Mouse (Mus musculus) neural tube, embryonic 15.5 days (tissue): ENCODE measurements at regions not wholly inside any gene's neighbourhood (a gene's known extent, or its start where the extent isn't known, plus 50 kb on each side); places are given as distances from the start of the nearest gene placed in this dataset.

Experiments used
- ATAC-seq: fragments of 200-750 bp; cut with Nextera tagmentation; 2 replicates; pipeline ENCODE4 v1.8.0; 2017; ENCODE audit warnings: mild to moderate bottlenecking, moderate TSS enrichment, moderate library complexity; ENCODE audit not compliant: low FRiP score
- H3K27ac ChIP-seq: fragments of 300-500 bp; sonication (generic); replicated peaks from 2 replicates; pipeline ENCODE4 v1.5.1; 2015; ENCODE audit warnings: mild to moderate bottlenecking, inconsistent platforms
- H3K27me3 ChIP-seq: fragments of 300-500 bp; sonication (generic); replicated peaks from 2 replicates; pipeline ENCODE4 v1.6.1; 2015; ENCODE audit warnings: inconsistent platforms
- H3K36me3 ChIP-seq: fragments of 300-500 bp; sonication (generic); 2 replicates; pipeline ENCODE4 v1.6.1; 2015; ENCODE audit warnings: inconsistent platforms
- H3K4me1 ChIP-seq: fragments of 300-500 bp; sonication (generic); 2 replicates; pipeline ENCODE4 v1.6.1; 2015; ENCODE audit warnings: inconsistent platforms
- H3K4me2 ChIP-seq: fragments of 300-500 bp; sonication (generic); 2 replicates; pipeline ENCODE4 v1.6.1; 2015; ENCODE audit warnings: inconsistent platforms, mild to moderate bottlenecking, moderate library complexity
- H3K4me3 ChIP-seq: fragments of 300-500 bp; sonication (generic); replicated peaks from 2 replicates; pipeline ENCODE4 v1.5.1; 2015; ENCODE audit warnings: mild to moderate bottlenecking, inconsistent platforms
- H3K9ac ChIP-seq: fragments of 300-500 bp; sonication (generic); replicated peaks from 2 replicates; pipeline ENCODE4 v1.6.1; 2015; ENCODE audit warnings: mild to moderate bottlenecking, inconsistent platforms
- H3K9me3 ChIP-seq: fragments of 300-500 bp; sonication (generic); replicated peaks from 2 replicates; pipeline ENCODE4 v1.6.1; 2016; ENCODE audit warnings: inconsistent platforms
- WGBS: fragments of 180-500 bp; shearing (Covaris S2); methylation state at CpG from one replicate; pipeline ENCODE4 v1.1.7; 2015; ENCODE audit warnings: mixed read lengths; 5-methylcytosine and 5-hydroxymethylcytosine counted together

DNA sequence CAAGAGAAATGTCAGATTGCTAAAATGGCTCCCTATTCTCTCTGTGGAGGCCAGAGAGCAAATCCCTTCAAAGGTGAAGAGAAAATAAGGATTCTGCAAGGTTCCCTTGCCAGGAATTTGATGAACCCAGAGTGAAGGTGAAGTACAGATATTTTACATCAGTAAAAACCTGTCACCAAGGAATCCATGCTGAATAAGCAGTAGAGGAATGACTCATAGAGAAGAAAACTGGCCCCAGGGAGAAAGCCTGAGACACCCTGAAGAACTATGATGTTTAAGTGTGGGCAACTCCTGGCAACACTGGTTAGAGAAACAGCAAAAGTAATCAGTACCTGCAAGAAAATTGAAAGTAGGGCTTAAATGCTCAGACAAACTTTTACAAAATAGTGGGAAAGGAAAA, 1292.1 kb upstream of the Lrrc6 start:
- no peaks in the 10 kb centered on the region for H3K27me3 ChIP-seq
- H3K4me2 ChIP-seq, result no peak overlapping the region
- no peak overlapping the region for H3K27ac ChIP-seq
- H3K9ac ChIP-seq, result no peak overlapping the region
- H3K4me1 ChIP-seq, result peaks cover 3% of the 10 kb centered on the region; the same call in 1 of the 2 replicates
- H3K36me3 ChIP-seq, result no peaks in the 10 kb centered on the region
- ATAC-seq, result no peak
- no peak overlapping the region for H3K4me3 ChIP-seq
- H3K9me3 ChIP-seq, result no peaks in the 10 kb centered on the region

DNA sequence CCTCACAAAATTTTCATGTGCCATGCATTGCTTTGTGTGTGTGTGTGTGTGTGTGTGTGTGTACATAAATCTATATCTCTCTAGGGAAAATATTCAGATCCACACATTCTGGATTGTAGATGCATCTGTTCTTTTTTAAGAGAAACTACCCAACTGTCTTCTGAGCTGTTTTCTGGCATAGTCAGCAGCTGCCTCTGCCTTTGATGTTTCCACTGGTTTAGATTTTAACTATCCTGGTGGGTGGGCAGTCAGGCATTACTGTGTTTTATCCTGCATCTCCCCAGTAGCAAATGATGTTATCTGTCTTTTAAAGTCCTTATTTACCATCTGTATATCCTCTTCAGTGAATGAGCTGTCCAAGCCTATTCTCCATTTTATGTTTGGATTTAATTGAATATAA, 1287.9 kb upstream of the Lrrc6 start:
- ATAC-seq, result no peak
- Histone ChIP-seq H3K27me3 (no peaks in the 10 kb centered on the region), H3K27ac (no peak overlapping the region), H3K4me2 (no peak overlapping the region), H3K4me1 (peaks cover 3% of the 10 kb centered on the region; the same call in 1 of the 2 replicates), H3K36me3 (no peaks in the 10 kb centered on the region), H3K4me3 (no peak overlapping the region), H3K9me3 (no peaks in the 10 kb centered on the region), H3K9ac (no peak overlapping the region)

DNA sequence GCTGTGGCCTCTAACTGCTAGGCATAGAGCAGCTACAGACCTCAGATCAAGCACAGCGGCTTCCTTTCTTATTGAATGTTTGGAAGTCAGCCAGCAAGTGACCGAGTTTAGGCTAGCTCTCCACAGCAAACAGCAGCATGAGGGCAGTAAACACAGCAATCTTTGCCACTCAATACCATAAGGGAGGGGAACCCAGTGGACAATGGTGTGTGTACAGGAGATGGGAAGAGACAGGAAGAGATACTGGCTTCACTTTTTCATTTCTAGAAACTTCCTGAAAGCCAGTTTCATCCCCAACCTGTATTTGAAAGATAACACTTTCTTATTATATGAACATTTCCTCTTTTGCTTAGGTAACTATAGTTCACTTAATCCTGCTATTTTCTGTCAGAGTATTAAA, 1284.9 kb upstream of the Lrrc6 start:
- Histone ChIP-seq H3K9me3 (no peaks in the 10 kb centered on the region), H3K4me2 (no peak overlapping the region), H3K4me3 (no peak overlapping the region), H3K27me3 (no peaks in the 10 kb centered on the region), H3K27ac (no peak overlapping the region), H3K4me1 (peaks cover 3% of the 10 kb centered on the region; the same call in 1 of the 2 replicates), H3K36me3 (no peaks in the 10 kb centered on the region), H3K9ac (no peak overlapping the region)
- 41% methylated on average over 2 of the region's 2 CpGs for WGBS
- no peak for ATAC-seq

GRCm38 (mm10) chr15:67783754-67784153, 1283.0 kb upstream of the Lrrc6 start:
- 83% methylated on average over 1 of the region's 1 CpGs for WGBS
- Histone ChIP-seq H3K9me3 (no peaks in the 10 kb centered on the region), H3K27me3 (no peaks in the 10 kb centered on the region), H3K36me3 (no peaks in the 10 kb centered on the region), H3K4me3 (no peak overlapping the region), H3K27ac (no peak overlapping the region), H3K9ac (no peak overlapping the region), H3K4me2 (no peak overlapping the region), H3K4me1 (peaks cover 3% of the 10 kb centered on the region; the same call in 1 of the 2 replicates)
- no peak for ATAC-seq

- no peaks in the 10 kb centered on the region for H3K9me3 ChIP-seq
- no peaks in the 10 kb centered on the region for H3K36me3 ChIP-seq
- H3K27ac ChIP-seq, result no peak overlapping the region
- WGBS, result 53% methylated on average over 4 of the region's 4 CpGs
- H3K4me2 ChIP-seq, result no peak overlapping the region
- no peaks in the 10 kb centered on the region for H3K4me1 ChIP-seq
- H3K4me3 ChIP-seq, result no peak overlapping the region
- no peak for ATAC-seq
- no peak overlapping the region for H3K9ac ChIP-seq
- no peaks in the 10 kb centered on the region for H3K27me3 ChIP-seq
Observed at GRCm38 (mm10) chr15:67782505-67782904, 1281.8 kb upstream of the Lrrc6 start.

DNA sequence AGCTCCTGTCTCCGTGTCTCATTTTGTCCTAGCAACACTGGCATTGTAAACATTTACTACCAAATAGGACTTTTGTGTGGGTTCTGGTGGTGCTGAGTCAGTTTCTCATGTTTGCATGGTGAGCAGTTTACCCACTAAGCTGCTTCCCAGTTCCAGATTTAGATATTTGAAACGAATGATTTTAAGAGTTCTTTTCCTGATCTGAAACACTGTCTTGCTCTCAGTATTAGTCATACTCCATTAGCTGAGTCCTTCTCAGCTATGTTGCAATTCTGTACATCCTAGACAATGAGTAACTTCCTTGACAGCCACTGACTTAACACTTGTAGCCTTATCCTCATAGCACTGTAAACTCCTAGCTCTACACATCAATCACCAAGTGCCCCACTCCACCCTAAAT, 1280.1 kb upstream of the Lrrc6 start:
- H3K4me3 ChIP-seq, result no peak overlapping the region
- WGBS, result 77% methylated on average over 2 of the region's 2 CpGs

GRCm38 (mm10) chr15:67767624-67768023, 1266.9 kb upstream of the Lrrc6 start:
- ATAC-seq, result no peak
- H3K9ac ChIP-seq, result no peak overlapping the region
- H3K36me3 ChIP-seq, result no peaks in the 10 kb centered on the region
- no peaks in the 10 kb centered on the region for H3K9me3 ChIP-seq
- H3K4me2 ChIP-seq, result no peak overlapping the region
- WGBS, result 64% methylated on average over 3 of the region's 3 CpGs
- H3K4me1 ChIP-seq, result no peaks in the 10 kb centered on the region
- no peak overlapping the region for H3K4me3 ChIP-seq
- H3K27ac ChIP-seq, result no peak overlapping the region
- no peaks in the 10 kb centered on the region for H3K27me3 ChIP-seq

More for the DNA sequence above, 1280.1 kb upstream of the Lrrc6 start:
- ATAC-seq, result no peak
- no peak overlapping the region for H3K27ac ChIP-seq
- H3K9ac ChIP-seq, result no peak overlapping the region
- H3K36me3 ChIP-seq, result no peaks in the 10 kb centered on the region
- H3K27me3 ChIP-seq, result no peaks in the 10 kb centered on the region
- H3K4me1 ChIP-seq, result no peaks in the 10 kb centered on the region
- H3K9me3 ChIP-seq, result no peaks in the 10 kb centered on the region
- no peak overlapping the region for H3K4me2 ChIP-seq

GRCm38 (mm10) chr15:67759221-67759620, 1258.5 kb upstream of the Lrrc6 start:
- Histone ChIP-seq H3K27me3 (no peaks in the 10 kb centered on the region), H3K36me3 (no peaks in the 10 kb centered on the region), H3K4me1 (no peaks in the 10 kb centered on the region), H3K9ac (no peak overlapping the region), H3K27ac (no peak overlapping the region), H3K9me3 (no peaks in the 10 kb centered on the region), H3K4me3 (no peak overlapping the region), H3K4me2 (no peak overlapping the region)
- WGBS, result 72% methylated on average over 4 of the region's 4 CpGs
- ATAC-seq, result no peak

GRCm38 (mm10) chr15:67750582-67750981, 1249.9 kb upstream of the Lrrc6 start:
- no peak overlapping the region for H3K4me3 ChIP-seq
- no peak for ATAC-seq

DNA sequence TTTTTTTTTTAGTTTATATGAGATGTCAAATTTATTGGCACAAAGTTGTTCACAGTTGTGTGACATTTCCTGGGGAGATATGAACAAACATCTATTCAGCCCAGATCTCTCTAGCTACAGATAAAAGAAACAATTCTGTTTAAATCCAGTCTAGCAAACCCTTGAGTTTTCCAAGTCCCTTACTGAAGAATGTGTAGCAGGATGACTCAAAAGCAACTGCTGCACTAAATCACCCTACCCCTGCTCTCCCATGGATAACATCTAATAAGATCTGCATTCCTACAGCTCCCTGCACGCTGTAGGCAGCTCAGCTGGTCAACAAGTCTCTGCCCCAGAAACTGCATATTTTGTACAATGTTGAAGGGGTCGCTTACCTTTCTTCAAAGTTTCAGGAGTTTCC, 1242.6 kb upstream of the Lrrc6 start:
- no peak overlapping the region for H3K4me3 ChIP-seq
- ATAC-seq, result no peak
- no peaks in the 10 kb centered on the region for H3K27me3 ChIP-seq
- no peak overlapping the region for H3K9ac ChIP-seq
- H3K36me3 ChIP-seq, result no peaks in the 10 kb centered on the region
- no peaks in the 10 kb centered on the region for H3K9me3 ChIP-seq
- H3K4me2 ChIP-seq, result no peak overlapping the region
- no peaks in the 10 kb centered on the region for H3K4me1 ChIP-seq
- no peak overlapping the region for H3K27ac ChIP-seq
- WGBS, result 63% methylated on average over 2 of the region's 2 CpGs

More at GRCm38 (mm10) chr15:67750582-67750981, 1249.9 kb upstream of the Lrrc6 start:
- Histone ChIP-seq H3K36me3 (no peaks in the 10 kb centered on the region), H3K4me2 (no peak overlapping the region), H3K9me3 (no peaks in the 10 kb centered on the region), H3K27me3 (no peaks in the 10 kb centered on the region), H3K27ac (no peak overlapping the region), H3K4me1 (peaks cover 3% of the 10 kb centered on the region; the same call in 1 of the 2 replicates), H3K9ac (no peak overlapping the region)

GRCm38 (mm10) chr15:67732988-67733387, 1232.3 kb upstream of the Lrrc6 start:
- Histone ChIP-seq H3K4me3 (no peak overlapping the region), H3K27me3 (no peaks in the 10 kb centered on the region), H3K4me2 (no peak overlapping the region), H3K4me1 (no peaks in the 10 kb centered on the region), H3K27ac (no peak overlapping the region), H3K36me3 (no peaks in the 10 kb centered on the region), H3K9me3 (no peaks in the 10 kb centered on the region), H3K9ac (no peak overlapping the region)
- WGBS, result 74% methylated on average over 1 of the region's 1 CpGs
- no peak for ATAC-seq

DNA sequence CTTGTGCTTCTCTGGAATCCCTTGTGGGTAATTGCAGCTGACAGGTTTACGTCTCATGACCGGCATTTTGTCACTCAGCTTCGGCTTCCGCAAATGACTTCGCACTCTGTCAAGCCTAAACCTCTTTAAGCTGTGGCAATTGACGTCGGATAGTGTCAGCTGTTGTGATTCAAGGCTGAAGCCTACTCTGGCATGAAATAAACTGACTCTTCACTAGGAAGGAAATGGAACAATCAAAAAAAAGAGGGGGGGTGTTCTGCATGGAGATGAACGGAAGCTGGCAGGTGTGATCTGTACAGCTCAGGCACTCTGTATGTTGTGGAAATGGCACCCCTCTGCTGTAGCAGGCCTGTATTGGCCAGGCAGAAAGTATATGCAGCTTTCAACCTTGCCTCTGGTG, 1228.8 kb upstream of the Lrrc6 start:
- Histone ChIP-seq H3K27me3 (no peaks in the 10 kb centered on the region), H3K36me3 (no peaks in the 10 kb centered on the region), H3K27ac (no peak overlapping the region), H3K4me1 (no peaks in the 10 kb centered on the region), H3K9ac (no peak overlapping the region), H3K9me3 (no peaks in the 10 kb centered on the region), H3K4me3 (no peak overlapping the region), H3K4me2 (no peak overlapping the region)
- ATAC-seq, result no peak; the same call in 1 of the 2 replicates
- 30% methylated on average over 8 of the region's 8 CpGs for WGBS

GRCm38 (mm10) chr15:67725239-67725638, 1224.5 kb upstream of the Lrrc6 start:
- Histone ChIP-seq H3K4me2 (no peak overlapping the region), H3K27me3 (no peaks in the 10 kb centered on the region), H3K9ac (no peak overlapping the region), H3K4me3 (no peak overlapping the region), H3K4me1 (no peaks in the 10 kb centered on the region), H3K36me3 (no peaks in the 10 kb centered on the region), H3K27ac (no peak overlapping the region), H3K9me3 (no peaks in the 10 kb centered on the region)
- ATAC-seq, result no peak
- 86% methylated on average over 5 of the region's 5 CpGs for WGBS
